Mouse (Mus musculus) lung, embryonic 14.5 days (tissue): ENCODE measurements at regions not wholly inside any gene's neighbourhood (a gene's known extent, or its start where the extent isn't known, plus 50 kb on each side); places are given as distances from the start of the nearest gene placed in this dataset.

Experiments
- ATAC-seq: fragments of 200-750 bp; cut with Nextera tagmentation; 2 replicates; pipeline ENCODE4 v1.8.0; 2017; ENCODE audit warnings: mild to moderate bottlenecking, moderate TSS enrichment, moderate library complexity; ENCODE audit not compliant: insufficient read depth
- DNase-seq: peaks from one replicate; pipeline ENCODE4 v3.0.0-alpha.2; 2015
- H3K27ac ChIP-seq: fragments of 300-500 bp; sonication (generic); 2 replicates; pipeline ENCODE4 v1.5.1; 2014; ENCODE audit warnings: low read depth, mild to moderate bottlenecking, moderate library complexity
- H3K27me3 ChIP-seq: fragments of 300-500 bp; sonication (generic); 2 replicates; pipeline ENCODE4 v1.6.1; 2014; ENCODE audit warnings: low read length, control low read depth; ENCODE audit not compliant: insufficient read depth
- H3K36me3 ChIP-seq: fragments of 300-500 bp; sonication (generic); 2 replicates; pipeline ENCODE4 v1.6.1; 2014; ENCODE audit warnings: control low read depth; ENCODE audit not compliant: insufficient read depth
- H3K4me1 ChIP-seq: fragments of 300-500 bp; sonication (generic); 2 replicates; pipeline ENCODE4 v1.6.1; 2014; ENCODE audit warnings: antibody characterized with exemption, control low read depth; ENCODE audit not compliant: insufficient read depth
- H3K4me2 ChIP-seq: fragments of 300-500 bp; sonication (generic); 2 replicates; pipeline ENCODE4 v1.6.1; 2014; ENCODE audit warnings: mild to moderate bottlenecking
- H3K4me3 ChIP-seq: fragments of 300-500 bp; sonication (generic); 2 replicates; pipeline ENCODE4 v1.5.1; 2014; ENCODE audit warnings: low read depth, low read length
- H3K9ac ChIP-seq: fragments of 300-500 bp; sonication (generic); 2 replicates; pipeline ENCODE4 v1.6.1; 2014
- H3K9me3 ChIP-seq: fragments of 300-500 bp; sonication (generic); 2 replicates; pipeline ENCODE4 v1.6.1; 2016; ENCODE audit warnings: low read depth, low read length, control low read depth
- CTCF ChIP-seq: IDR thresholded peaks from 2 replicates; pipeline ENCODE4 v1.5.1; 2016; ENCODE audit warnings: antibody characterized with exemption, low read depth
- WGBS: fragments of 180-500 bp; shearing (Covaris S2); extraction: QIAGEN DNeasy Blood & Tissue Kit; methylation state at CpG from one replicate; pipeline ENCODE4 v1.1.7; 2014; 5-methylcytosine and 5-hydroxymethylcytosine counted together

- Histone ChIP-seq H3K4me3 (no peak overlapping the region), H3K4me1 (no peaks in the 10 kb centered on the region), H3K4me2 (no peak overlapping the region), H3K27ac (no peak overlapping the region), H3K9me3 (no peaks in the 10 kb centered on the region), H3K9ac (no peak overlapping the region), H3K36me3 (no peaks in the 10 kb centered on the region), H3K27me3 (no peaks in the 10 kb centered on the region)
- 62% methylated on average over 6 of the region's 6 CpGs for WGBS
- TF ChIP-seq CTCF = no peak
- ATAC-seq (no peak), DNase-seq (no peak)
These were observed 591.6 kb downstream of the Slc4a3 start for GRCm38 (mm10) chr1:76137701-76138100.

GRCm38 (mm10) chr1:76143516-76143915, 597.5 kb downstream of the Slc4a3 start:
- Histone ChIP-seq H3K36me3 (no peaks in the 10 kb centered on the region), H3K4me1 (no peaks in the 10 kb centered on the region), H3K27me3 (no peaks in the 10 kb centered on the region), H3K9ac (no peak overlapping the region), H3K27ac (no peak overlapping the region), H3K4me2 (no peak overlapping the region), H3K4me3 (no peak overlapping the region), H3K9me3 (no peaks in the 10 kb centered on the region)
- no peak for TF ChIP-seq CTCF
- WGBS = 72% methylated on average over 5 of the region's 5 CpGs
- ATAC-seq = no peak
- no peak for DNase-seq

GRCm38 (mm10) chr1:76148963-76149362, 602.9 kb downstream of the Slc4a3 start:
- WGBS = 80% methylated on average over 2 of the region's 2 CpGs
- no peak for TF ChIP-seq CTCF
- no peak for ATAC-seq

GRCm38 (mm10) chr1:76156291-76156690, 610.2 kb downstream of the Slc4a3 start:
- Histone ChIP-seq H3K36me3 (no peaks in the 10 kb centered on the region), H3K4me3 (no peak overlapping the region), H3K27me3 (no peaks in the 10 kb centered on the region), H3K4me2 (no peak overlapping the region), H3K9ac (no peak overlapping the region), H3K4me1 (no peaks in the 10 kb centered on the region), H3K9me3 (no peaks in the 10 kb centered on the region), H3K27ac (no peak overlapping the region)
- no peak for DNase-seq
- ATAC-seq = no peak
- no peak for TF ChIP-seq CTCF
- WGBS = 72% methylated on average over 8 of the region's 8 CpGs

More at GRCm38 (mm10) chr1:76148963-76149362, 602.9 kb downstream of the Slc4a3 start:
- Histone ChIP-seq H3K9me3 (no peaks in the 10 kb centered on the region), H3K36me3 (no peaks in the 10 kb centered on the region), H3K27me3 (no peaks in the 10 kb centered on the region), H3K9ac (no peak overlapping the region), H3K27ac (no peak overlapping the region), H3K4me2 (no peak overlapping the region), H3K4me1 (no peaks in the 10 kb centered on the region), H3K4me3 (no peak overlapping the region)
- no peak for DNase-seq

- ATAC-seq = no peak
These were observed 621.4 kb downstream of the Slc4a3 start for GRCm38 (mm10) chr1:76167486-76167885.

GRCm38 (mm10) chr1:76181181-76181580, 635.1 kb downstream of the Slc4a3 start:
- H3K4me1 ChIP-seq = no peaks in the 10 kb centered on the region
- no peak for ATAC-seq
- TF ChIP-seq CTCF = no peak
- H3K27ac ChIP-seq = no peak overlapping the region
- peak; percentile 53 for DNase-seq
- H3K27me3 ChIP-seq = no peaks in the 10 kb centered on the region
- WGBS = 48% methylated on average over 3 of the region's 3 CpGs
- H3K36me3 ChIP-seq = no peaks in the 10 kb centered on the region
- H3K4me3 ChIP-seq = no peak overlapping the region
- no peak overlapping the region for H3K4me2 ChIP-seq
- H3K9me3 ChIP-seq = no peaks in the 10 kb centered on the region
- H3K9ac ChIP-seq = no peak overlapping the region

More at GRCm38 (mm10) chr1:76167486-76167885, 621.4 kb downstream of the Slc4a3 start:
- Histone ChIP-seq H3K4me2 (no peak overlapping the region), H3K9me3 (no peaks in the 10 kb centered on the region), H3K27ac (no peak overlapping the region), H3K27me3 (no peaks in the 10 kb centered on the region), H3K4me1 (no peaks in the 10 kb centered on the region), H3K9ac (no peak overlapping the region), H3K4me3 (no peak overlapping the region), H3K36me3 (no peaks in the 10 kb centered on the region)
- no peak for DNase-seq
- TF ChIP-seq CTCF = no peak
- WGBS = 47% methylated on average over 2 of the region's 2 CpGs

- no peaks in the 10 kb centered on the region for H3K36me3 ChIP-seq
- H3K27me3 ChIP-seq = no peaks in the 10 kb centered on the region
- no peak overlapping the region for H3K27ac ChIP-seq
- no peaks in the 10 kb centered on the region for H3K9me3 ChIP-seq
- ATAC-seq (no peak), DNase-seq (peak; percentile 28)
- WGBS = 59% methylated on average over 4 of the region's 4 CpGs
- no peak overlapping the region for H3K4me2 ChIP-seq
- TF ChIP-seq CTCF = no peak
- H3K4me3 ChIP-seq = no peak overlapping the region
- H3K9ac ChIP-seq = no peak overlapping the region
- no peaks in the 10 kb centered on the region for H3K4me1 ChIP-seq
These were observed 648.8 kb downstream of the Slc4a3 start for GRCm38 (mm10) chr1:76194844-76195243.

- Histone ChIP-seq H3K4me3 (no peak overlapping the region), H3K27ac (no peak overlapping the region), H3K36me3 (no peaks in the 10 kb centered on the region), H3K9me3 (no peaks in the 10 kb centered on the region), H3K9ac (no peak overlapping the region), H3K4me1 (no peaks in the 10 kb centered on the region), H3K4me2 (no peak overlapping the region), H3K27me3 (no peaks in the 10 kb centered on the region)
- DNase-seq = no peak
- ATAC-seq = no peak
- no peak for TF ChIP-seq CTCF
- 78% methylated on average over 3 of the region's 3 CpGs for WGBS
These were observed 651.6 kb downstream of the Slc4a3 start for GRCm38 (mm10) chr1:76197651-76198050.
